Mouse (Mus musculus) forelimb bud, embryonic 11.5 days (tissue): ENCODE measurements at regions not wholly inside any gene's neighbourhood (a gene's known extent, or its start where the extent isn't known, plus 50 kb on each side); places are given as distances from the start of the nearest gene placed in this dataset.
"Not testable (repeated sequence)": the region's sequence is repeated elsewhere in the genome, so short reads cannot be mapped to it uniquely, and the experiment has no call there.

ENCODE experiments used
- DNase-seq: peaks from one replicate; pipeline ENCODE4 v3.0.0-alpha.2; 2012; ENCODE audit warnings: low read depth, low spot score

GRCm38 (mm10) chr3:81742124-81742523 is 190.3 kb upstream of the Ctso start:
- DNase-seq, result no peak

- DNase-seq, result no peak
Observed at GRCm38 (mm10) chr3:81750164-81750563, 182.2 kb upstream of the Ctso start.

- no peak for DNase-seq
Observed at GRCm38 (mm10) chr3:81752955-81753354, 179.4 kb upstream of the Ctso start.

GRCm38 (mm10) chr3:81760383-81760782 is 172.0 kb upstream of the Ctso start:
- DNase-seq, result no peak

GRCm38 (mm10) chr3:81760914-81761313 is 171.5 kb upstream of the Ctso start:
- peak; percentile 83 for DNase-seq

GRCm38 (mm10) chr3:81771812-81772211 is 160.6 kb upstream of the Ctso start:
- DNase-seq, result no peak

- DNase-seq, result no peak
Observed at GRCm38 (mm10) chr3:81773012-81773411, 159.4 kb upstream of the Ctso start.

GRCm38 (mm10) chr3:81782081-81782480 is 150.3 kb upstream of the Ctso start:
- DNase-seq, result no peak

GRCm38 (mm10) chr3:81782921-81783541 is 149.4 kb upstream of the Ctso start:
- DNase-seq, result peak; percentile 63

GRCm38 (mm10) chr3:81788915-81789314 is 143.5 kb upstream of the Ctso start:
- no peak for DNase-seq

GRCm38 (mm10) chr3:81789664-81790063 is 142.7 kb upstream of the Ctso start:
- no peak for DNase-seq

GRCm38 (mm10) chr3:81802096-81802495 is 130.3 kb upstream of the Ctso start:
- no peak for DNase-seq

GRCm38 (mm10) chr3:81805745-81806144 is 126.7 kb upstream of the Ctso start:
- DNase-seq, result no peak

- DNase-seq, result no peak
Observed at GRCm38 (mm10) chr3:81809604-81810003, 122.8 kb upstream of the Ctso start.

- no peak for DNase-seq
Observed at GRCm38 (mm10) chr3:81820304-81820703, 112.1 kb upstream of the Ctso start.

- no peak for DNase-seq
Observed at GRCm38 (mm10) chr3:81829525-81829924, 102.9 kb upstream of the Ctso start.

GRCm38 (mm10) chr3:81829966-81830599 is 102.3 kb upstream of the Ctso start:
- no peak for DNase-seq

- DNase-seq, result no peak
Observed at GRCm38 (mm10) chr3:81835380-81836157, 96.8 kb upstream of the Ctso start.

GRCm38 (mm10) chr3:81836478-81836877 is 95.9 kb upstream of the Ctso start:
- no peak for DNase-seq

GRCm38 (mm10) chr3:81838121-81838520 is 94.3 kb upstream of the Ctso start:
- DNase-seq, result not testable (repeated sequence)

- no peak for DNase-seq
Observed at GRCm38 (mm10) chr3:81864487-81864886, 67.9 kb upstream of the Ctso start.
